In the genomic region with DNA sequence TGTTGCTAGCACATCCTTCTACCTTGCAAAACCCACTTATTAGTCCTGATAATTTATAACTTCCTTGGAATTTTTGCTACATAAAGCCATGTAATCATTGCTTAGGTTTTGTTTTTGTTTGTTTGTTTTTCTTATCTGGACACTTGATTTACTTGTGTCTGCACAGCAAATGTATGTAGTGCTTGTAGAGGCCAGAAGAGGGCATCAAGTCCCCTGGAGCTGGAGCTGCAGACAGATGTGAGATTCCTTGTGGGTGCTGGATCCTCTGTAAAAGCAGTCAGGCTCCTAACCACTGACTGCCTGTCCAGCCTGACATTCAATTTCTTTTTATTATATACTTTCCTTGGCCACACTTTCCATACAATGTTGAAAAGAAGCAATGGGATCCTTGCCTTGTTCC, we compare ENCODE assay signal across 8 mouse cellular contexts. TPM values are rescaled to one million over a fixed set of nuclear protein-coding genes. Genes with fewer than 3 reads are reported as not detected.
DNase-seq lines count a peak whose midpoint lies in the region; ATAC-seq and TF ChIP-seq lines count a peak whose summit lies in the region.

No protein-coding gene starts in this region.

- peaks cover 3% of the 10 kb centered on the region; the same call in 1 of the 2 replicates for H3K4me1 ChIP-seq in intestine, postnatal 0 days (replicated peaks; ENCODE audit: control insufficient read depth, insufficient read depth, low read length)
- peaks cover 10% of the 10 kb centered on the region; the same call in 1 of the 2 replicates for H3K4me1 ChIP-seq in intestine, embryonic 16.5 days (ENCODE audit: control insufficient read depth, insufficient read depth, low read length)
- peaks cover 18% of the 10 kb centered on the region for H3K4me1 ChIP-seq in E14TG2a.4 (replicated peaks; ENCODE audit: low read depth, low read length)

- no peak overlapping the region for H3K9ac ChIP-seq in intestine, postnatal 0 days (ENCODE audit: low read depth, low read length)
- no peak overlapping the region for H3K9ac ChIP-seq in intestine, embryonic 16.5 days (ENCODE audit: low read depth, low read length)

- H3K4me3 ChIP-seq in intestine, postnatal 0 days (ENCODE audit: low read depth, low read length), result no peak overlapping the region
- H3K4me3 ChIP-seq in intestine, embryonic 16.5 days (ENCODE audit: low read length), result no peak overlapping the region
- no peak overlapping the region for H3K4me3 ChIP-seq in E14TG2a.4 (replicated peaks; ENCODE audit: low read length)

- no peak overlapping the region for H3K27ac ChIP-seq in intestine, postnatal 0 days (ENCODE audit: low read depth, low read length)
- H3K27ac ChIP-seq in intestine, embryonic 16.5 days (ENCODE audit: low read length), result no peak overlapping the region

- no peaks in the 10 kb centered on the region for H3K9me3 ChIP-seq in intestine, postnatal 0 days (ENCODE audit: control insufficient read depth)
- no peaks in the 10 kb centered on the region for H3K9me3 ChIP-seq in intestine, embryonic 16.5 days (ENCODE audit: control insufficient read depth, low read length)
- no peaks in the 10 kb centered on the region for H3K9me3 ChIP-seq in E14TG2a.4 (ENCODE audit: low read length)

- H3K27me3 ChIP-seq in intestine, postnatal 0 days (replicated peaks; ENCODE audit: control insufficient read depth, insufficient read depth, low read length), result no peaks in the 10 kb centered on the region
- H3K27me3 ChIP-seq in intestine, embryonic 16.5 days (replicated peaks; ENCODE audit: control insufficient read depth, insufficient read depth, low read length), result no peaks in the 10 kb centered on the region
- peaks cover 45% of the 10 kb centered on the region for H3K27me3 ChIP-seq in E14TG2a.4 (ENCODE audit: insufficient read depth, low read length)

- peaks cover under 1% of the 10 kb centered on the region; the same call in 1 of the 2 replicates for H3K36me3 ChIP-seq in intestine, postnatal 0 days (ENCODE audit: control insufficient read depth, insufficient read depth)
- H3K36me3 ChIP-seq in intestine, embryonic 16.5 days (ENCODE audit: control insufficient read depth, insufficient read depth, low read length), result peaks cover 10% of the 10 kb centered on the region; the same call in 1 of the 2 replicates
- peaks cover 6% of the 10 kb centered on the region; the same call in 1 of the 2 replicates for H3K36me3 ChIP-seq in E14TG2a.4 (ENCODE audit: insufficient read depth, low read length)

- ATAC-seq in intestine, postnatal 0 days, result no peak
- no peak for ATAC-seq in intestine, embryonic 16.5 days
- ATAC-seq in common myeloid progenitor, adult 5-6 weeks (replicated peaks; ENCODE audit: low read depth, poor library complexity, severe bottlenecking), result peak; percentile 40; the same call in 1 of the 2 replicates

- peak; percentile 81 for TF ChIP-seq CTCF in intestine, postnatal 0 days (IDR thresholded peaks at IDR 0.05; ENCODE audit: low read depth)
- peak; percentile 45 for TF ChIP-seq CTCF in E14TG2a.4 (conservative IDR thresholded peaks at IDR 0.05; ENCODE audit: low read length)

- no peak overlapping the region for H3K4me2 ChIP-seq in intestine, postnatal 0 days (replicated peaks; ENCODE audit: low read depth)
- H3K4me2 ChIP-seq in intestine, embryonic 16.5 days (ENCODE audit: low read depth, low read length), result no peak overlapping the region

- DNase-seq in lung, postnatal 14 days, result peak; percentile 52
- DNase-seq in right cerebral cortex, adult 18-20 months, result no peak
- DNase-seq in testis, postnatal 14 days (ENCODE audit: low spot score), result no peak
- DNase-seq in gastrocnemius, adult 8-10 months (ENCODE audit: low spot score in 2 of 2), result no peak

RNA-seq across cellular contexts. Expression of a gene that starts 21.8 kb away (rescaled TPM):
- polyA plus RNA-seq in intestine, postnatal 0 days (2015; fragmentation: Nextera tagmentation; extraction: Ambion mirVana), result 3.6 and 6.1 TPM in 2 replicates
- 3.4 and 3.7 TPM in 2 replicates for polyA plus RNA-seq in intestine, embryonic 16.5 days (2015; fragmentation: Nextera tagmentation; extraction: Ambion mirVana)
- 9.9 and 10.2 TPM in 2 replicates for total RNA-seq in common myeloid progenitor, adult 5-6 weeks (2017)
- total RNA-seq in gastrocnemius, adult 8-10 months (2022), result 1 to 10 TPM in 3 of 4 experiments, under 1 TPM in 1; 0.59 to 2.7 (median 1.4) TPM

RNA-seq across cellular contexts. Expression of a gene that starts 26.1 kb away (rescaled TPM):
- polyA plus RNA-seq in intestine, postnatal 0 days (2015; fragmentation: Nextera tagmentation; extraction: Ambion mirVana), result 59.4 and 62.7 TPM in 2 replicates
- polyA plus RNA-seq in intestine, embryonic 16.5 days (2015; fragmentation: Nextera tagmentation; extraction: Ambion mirVana), result 138 and 143 TPM in 2 replicates
- total RNA-seq in common myeloid progenitor, adult 5-6 weeks (2017), result 114 and 141 TPM in 2 replicates
- total RNA-seq in gastrocnemius, adult 8-10 months (2022), result 10 to 100 TPM; 59.0 to 71.9 (median 66.0) TPM

RNA-seq across cellular contexts. Expression of a gene that starts 33.6 kb away (rescaled TPM):
- polyA plus RNA-seq in intestine, postnatal 0 days (2015; fragmentation: Nextera tagmentation; extraction: Ambion mirVana), result 8.9 and 10.3 TPM in 2 replicates
- 15.8 and 17.1 TPM in 2 replicates for polyA plus RNA-seq in intestine, embryonic 16.5 days (2015; fragmentation: Nextera tagmentation; extraction: Ambion mirVana)
- 20.0 and 29.2 TPM in 2 replicates for total RNA-seq in common myeloid progenitor, adult 5-6 weeks (2017)
- 1 to 10 TPM; 1.7 to 4.0 (median 2.6) TPM for total RNA-seq in gastrocnemius, adult 8-10 months (2022)
